Mouse (Mus musculus): Measurements from ENCODE around the gene Armh3. TPM values are rescaled to one million over a fixed set of nuclear protein-coding genes. Genes with fewer than 3 reads are reported as not detected.

Armh3 gene
- total RNA-seq, 2 experiments from 2014 or later = 19.0 to 20.6 TPM

GRCm38 (mm10) chr19:45780350-45780915, 217.9 kb downstream of the Armh3 start:
- Histone ChIP-seq H3K27ac (no peak overlapping the region), H3K4me3 (peak overlapping the region; percentile 98)
- DNase-seq (ENCODE audit: low spot score in 2 of 2) = no peak
- TF ChIP-seq CTCF (conservative IDR thresholded peaks at IDR 0.05) = no peak

GRCm38 (mm10) chr19:45775486-45775885, 222.8 kb downstream of the Armh3 start:
- Histone ChIP-seq H3K4me3 (no peak overlapping the region), H3K27ac (no peak overlapping the region)
- DNase-seq (ENCODE audit: low spot score in 2 of 2) = no peak
- TF ChIP-seq CTCF (conservative IDR thresholded peaks at IDR 0.05) = no peak

- Histone ChIP-seq H3K27ac (no peak overlapping the region), H3K4me3 (no peak overlapping the region)
- TF ChIP-seq CTCF (conservative IDR thresholded peaks at IDR 0.05) = no peak
- DNase-seq (ENCODE audit: low spot score in 2 of 2) = no peak
Measured at GRCm38 (mm10) chr19:45771501-45771900, 226.8 kb downstream of the Armh3 start.

Other genes with a start within 250 kb of the Armh3 start
- 1 to 10 TPM; 7.3 to 9.7 TPM for gene Npm3, start 248.9 kb downstream of the Armh3 start, total RNA-seq (2021)
- gene Mgea5, start 214.7 kb downstream of the Armh3 start, total RNA-seq (2021) = 100 to 1,000 TPM; 166 to 170 TPM
- gene Kcnip2, start 182.4 kb downstream of the Armh3 start, total RNA-seq (2021) = 100 to 1,000 TPM; 212 to 222 TPM
- gene Hps6, start 5.0 kb upstream of the Armh3 start, total RNA-seq (2021) = 1 to 10 TPM; 6.3 to 8.2 TPM
- gene Pprc1, start 46.4 kb upstream of the Armh3 start, total RNA-seq (2021) = 10 to 100 TPM; 25.4 to 33.7 TPM
- 100 to 1,000 TPM; 113 to 119 TPM for gene Ldb1, start 46.7 kb upstream of the Armh3 start, total RNA-seq (2021)
- 10 to 100 TPM; 48.7 to 51.8 TPM for gene Nolc1, start 77.4 kb upstream of the Armh3 start, total RNA-seq (2021)
- not detected for gene Elovl3, start 133.4 kb upstream of the Armh3 start, total RNA-seq (2021)
- not detected for gene Pitx3, start 149.8 kb upstream of the Armh3 start, total RNA-seq (2021)
- gene Gbf1, start 154.0 kb upstream of the Armh3 start, total RNA-seq (2021) = 10 to 100 TPM; 83.2 to 94.5 TPM